Mouse (Mus musculus) cerebellum, adult 2 months (tissue): ENCODE measurements around the gene Atg4d. TPM values are rescaled to one million over a fixed set of nuclear protein-coding genes. Genes with fewer than 3 reads are reported as not detected.
A peak's percentile ranks its signal among the peaks of the same experiment; 100 is the strongest.

Experiments used
- DNase-seq, 2 experiments: peaks; one replicate each; pipeline ENCODE4 v3.0.0; 2021
- H3K27ac ChIP-seq: fragments of 200-500 bp; 2 replicates; pipeline ENCODE4 v1.5.1; 2012; ENCODE audit warnings: low read length, control low read depth, inconsistent platforms; ENCODE audit not compliant: insufficient read depth
- H3K27me3 ChIP-seq: fragments of 200-500 bp; 2 replicates; pipeline ENCODE4 v1.6.1; 2012; ENCODE audit warnings: inconsistent platforms, mild to moderate bottlenecking, low read length, moderate library complexity; ENCODE audit not compliant: control insufficient read depth, insufficient read depth
- H3K4me1 ChIP-seq: fragments of 200-500 bp; 2 replicates; pipeline ENCODE4 v1.6.1; 2011; ENCODE audit warnings: low read length; ENCODE audit not compliant: control insufficient read depth, insufficient read depth
- H3K4me3 ChIP-seq: fragments of 200-500 bp; replicated peaks from 2 replicates; pipeline ENCODE3; 2011; ENCODE audit warnings: mild to moderate bottlenecking, low read depth, low read length, control low read depth; ENCODE audit not compliant: insufficient read depth
- CTCF ChIP-seq: fragments of 200-500 bp; IDR thresholded peaks from 2 replicates; pipeline ENCODE4 v1.5.1; 2011; ENCODE audit warnings: low read depth, mild to moderate bottlenecking, control low read depth, low read length, moderate library complexity, borderline replicate concordance; ENCODE audit not compliant: insufficient read depth
- POLR2A ChIP-seq: fragments of 200-500 bp; IDR thresholded peaks from 2 replicates; pipeline ENCODE4 v1.6.1; 2011; ENCODE audit warnings: low read length, control low read depth, borderline replicate concordance; ENCODE audit not compliant: insufficient read depth
- WGBS: fragments of 180-500 bp; shearing (Covaris S2); methylation state at CpG from one replicate; pipeline ENCODE4 v1.1.7; 2018; 5-methylcytosine and 5-hydroxymethylcytosine counted together
- polyA plus RNA-seq: library from polyadenylated mRNA; depleted of rRNA; stranded (reverse); fragments of >200 nt; gene quantifications from 2 replicates; pipeline ENCODE4 v1.2.3, GENCODE M21; 2012

The Atg4d gene
- polyA plus RNA-seq, 1 experiment: 72.4 TPM

- peak; percentile 36 to 44 for DNase-seq
- peak overlapping the region; percentile 34 for H3K4me3 ChIP-seq
- H3K4me1 ChIP-seq: peaks cover 4% of the 10 kb centered on the region; the same call in 1 of the 2 replicates
- no peaks in the 10 kb centered on the region for H3K27me3 ChIP-seq
- H3K27ac ChIP-seq: no peak overlapping the region
- no peak for TF ChIP-seq POLR2A
- no peak for TF ChIP-seq CTCF
- WGBS: 26% methylated on average over 26 of the region's 26 CpGs
Observed at GRCm38 (mm10) chr9:21224576-21225414, 40.3 kb upstream of the Atg4d start.

DNA sequence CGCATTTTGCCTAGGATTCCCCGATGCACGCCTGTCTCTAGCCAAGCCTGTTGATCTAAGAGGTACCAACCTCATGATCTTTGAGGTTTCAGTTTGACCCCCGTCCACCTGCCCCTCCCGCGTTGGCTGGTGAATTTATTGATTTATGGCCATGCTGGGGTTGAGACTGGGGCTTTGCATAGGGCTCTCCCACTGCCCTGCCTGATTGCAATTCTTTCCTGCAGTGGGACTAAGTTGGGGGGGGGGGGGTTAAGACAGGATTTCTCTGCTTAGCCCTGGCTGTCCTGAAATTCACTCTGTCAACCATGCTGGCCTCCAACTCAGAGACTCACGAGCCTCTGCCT lies 39.7 kb upstream of the Atg4d start:
- Histone ChIP-seq H3K27me3 (no peaks in the 10 kb centered on the region), H3K4me3 (peak overlapping the region; percentile 34), H3K27ac (no peak overlapping the region), H3K4me1 (peaks cover 4% of the 10 kb centered on the region; the same call in 1 of the 2 replicates)
- no peak for DNase-seq
- TF ChIP-seq POLR2A: no peak
- no peak for TF ChIP-seq CTCF
- 23% methylated on average over 7 of the region's 7 CpGs for WGBS

- no peak overlapping the region for H3K4me3 ChIP-seq
- 24% methylated on average over 16 of the region's 16 CpGs for WGBS
Observed at GRCm38 (mm10) chr9:21227342-21227741, 37.8 kb upstream of the Atg4d start.

GRCm38 (mm10) chr9:21231551-21231950 lies 33.5 kb upstream of the Atg4d start:
- H3K4me3 ChIP-seq: no peak overlapping the region
- WGBS: 59% methylated on average over 23 of the region's 23 CpGs
- H3K4me1 ChIP-seq: peaks cover 13% of the 10 kb centered on the region
- H3K27me3 ChIP-seq: no peaks in the 10 kb centered on the region
- no peak for DNase-seq
- TF ChIP-seq CTCF (no peak), POLR2A (no peak)
- no peak overlapping the region for H3K27ac ChIP-seq

More at GRCm38 (mm10) chr9:21227342-21227741, 37.8 kb upstream of the Atg4d start:
- Histone ChIP-seq H3K27ac (no peak overlapping the region), H3K27me3 (no peaks in the 10 kb centered on the region), H3K4me1 (0 out of 2 replicates have a peak, but pooled peaks cover 4% of the 10 kb centered on the region)
- no peak for DNase-seq
- TF ChIP-seq CTCF (no peak), POLR2A (no peak)

- H3K27ac ChIP-seq: no peak overlapping the region
- 89% methylated on average over 5 of the region's 5 CpGs for WGBS
- no peak overlapping the region for H3K4me3 ChIP-seq
- TF ChIP-seq CTCF: no peak
- TF ChIP-seq POLR2A: no peak
- H3K27me3 ChIP-seq: no peaks in the 10 kb centered on the region
- DNase-seq: no peak
- peaks cover 19% of the 10 kb centered on the region for H3K4me1 ChIP-seq
Observed at GRCm38 (mm10) chr9:21232867-21233266, 32.2 kb upstream of the Atg4d start.

- Histone ChIP-seq H3K4me3 (no peak overlapping the region), H3K27ac (no peak overlapping the region), H3K27me3 (no peaks in the 10 kb centered on the region), H3K4me1 (peaks cover 19% of the 10 kb centered on the region)
- 92% methylated on average over 29 of the region's 29 CpGs for WGBS
- no peak for DNase-seq
- TF ChIP-seq CTCF: no peak
- TF ChIP-seq POLR2A: no peak
Observed at GRCm38 (mm10) chr9:21233366-21233765, 31.7 kb upstream of the Atg4d start.

DNA sequence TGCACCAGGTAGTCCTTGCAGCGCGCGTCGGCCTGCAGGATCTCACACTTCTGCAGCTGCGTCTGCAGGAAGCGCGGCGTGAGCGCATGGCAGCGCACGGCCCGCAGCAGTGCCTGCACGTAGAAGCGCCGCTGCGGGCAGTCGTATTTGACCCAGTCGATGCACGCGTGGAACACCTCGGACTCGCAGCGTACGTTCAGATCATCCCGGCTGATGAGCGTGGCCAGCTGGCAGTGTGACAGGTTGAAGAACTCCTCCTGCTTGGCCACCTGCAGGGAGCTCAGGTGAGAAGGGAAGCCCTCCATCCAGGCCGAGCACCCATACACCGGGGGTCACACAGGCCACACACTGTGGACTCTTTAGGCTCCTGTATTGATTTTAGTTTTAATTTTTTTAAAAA lies 31.3 kb upstream of the Atg4d start:
- H3K27me3 ChIP-seq: no peaks in the 10 kb centered on the region
- H3K27ac ChIP-seq: no peak overlapping the region
- TF ChIP-seq POLR2A (no peak), CTCF (no peak)
- no peak overlapping the region for H3K4me3 ChIP-seq
- WGBS: 75% methylated on average over 28 of the region's 28 CpGs
- H3K4me1 ChIP-seq: peaks cover 19% of the 10 kb centered on the region
- DNase-seq: no peak

DNA sequence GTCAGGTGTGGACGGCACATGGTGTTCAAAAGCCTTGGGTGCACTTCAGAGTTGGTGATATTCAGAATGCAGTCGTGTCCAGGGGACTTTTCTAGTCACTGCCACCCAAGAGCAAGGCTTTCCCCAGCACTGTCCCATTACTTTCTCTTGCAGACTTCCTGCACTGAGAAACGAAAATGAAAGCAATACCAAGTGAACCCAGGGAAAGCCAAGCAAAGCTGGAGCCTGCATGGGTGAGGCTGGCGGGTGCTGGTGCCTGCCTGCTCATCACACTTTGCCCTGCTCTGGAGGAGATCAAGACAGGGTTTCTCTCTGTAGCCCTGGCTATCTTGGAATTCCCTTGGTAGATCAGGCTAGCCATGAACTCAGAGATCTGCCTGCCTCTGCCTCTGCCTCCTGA lies 29.8 kb upstream of the Atg4d start:
- H3K27me3 ChIP-seq: no peaks in the 10 kb centered on the region
- 75% methylated on average over 4 of the region's 4 CpGs for WGBS
- DNase-seq: no peak
- H3K4me1 ChIP-seq: peaks cover 19% of the 10 kb centered on the region
- no peak overlapping the region for H3K4me3 ChIP-seq
- no peak overlapping the region for H3K27ac ChIP-seq
- TF ChIP-seq CTCF: no peak
